Mouse (Mus musculus) adrenal gland, adult (tissue): ENCODE data around the gene Anxa6.

Source experiments
- DNase-seq, 2 experiments: peaks; one replicate each; pipeline ENCODE4 v3.0.0; 2022 to 2023; ENCODE audit warnings: low spot score in 1 of 2; ENCODE audit not compliant: inconsistent age in 2 of 2

Anxa6 gene

GRCm38 (mm10) chr11:54962810-54963209, 70.4 kb downstream of the Anxa6 start, which contains the start of gene Tnip1:
Gene Tnip1 (minus strand): TSS chr11:54962917.
- DNase-seq, result peak; percentile 76 to 86

- no peak for DNase-seq
These were observed 71.3 kb downstream of the Anxa6 start for GRCm38 (mm10) chr11:54961921-54962320.

GRCm38 (mm10) chr11:54961164-54961850, 71.9 kb downstream of the Anxa6 start:
- DNase-seq, result peak in 1 of 2 experiments; percentile 73

- DNase-seq, result no peak
These were observed 73.0 kb downstream of the Anxa6 start for GRCm38 (mm10) chr11:54960251-54960650.

GRCm38 (mm10) chr11:54958571-54959073, 74.6 kb downstream of the Anxa6 start:
- peak in 1 of 2 experiments; percentile 42 for DNase-seq

GRCm38 (mm10) chr11:54957708-54958107, 75.5 kb downstream of the Anxa6 start:
- peak in 1 of 2 experiments; percentile 55 for DNase-seq

GRCm38 (mm10) chr11:54956912-54957311, 76.3 kb downstream of the Anxa6 start:
- peak in 1 of 2 experiments; percentile 50 for DNase-seq

GRCm38 (mm10) chr11:54955735-54956480, 77.3 kb downstream of the Anxa6 start:
- DNase-seq, result peak; percentile 98 to 100

GRCm38 (mm10) chr11:54955400-54955734, 77.9 kb downstream of the Anxa6 start:
- peak in 1 of 2 experiments; percentile 35 for DNase-seq

GRCm38 (mm10) chr11:54954716-54955115, 78.5 kb downstream of the Anxa6 start:
- no peak for DNase-seq

- DNase-seq, result peak in 1 of 2 experiments; percentile 66
These were observed 79.2 kb downstream of the Anxa6 start for GRCm38 (mm10) chr11:54953993-54954446.

- DNase-seq, result peak; percentile 61 to 81
These were observed 80.6 kb downstream of the Anxa6 start for GRCm38 (mm10) chr11:54952651-54953050.

- DNase-seq, result peak; percentile 56 to 81
These were observed 82.6 kb downstream of the Anxa6 start for GRCm38 (mm10) chr11:54950684-54951083.

- DNase-seq, result peak in 1 of 2 experiments; percentile 75
These were observed 83.5 kb downstream of the Anxa6 start for GRCm38 (mm10) chr11:54949717-54950116.

- DNase-seq, result peak in 1 of 2 experiments; percentile 20
These were observed 88.5 kb downstream of the Anxa6 start for GRCm38 (mm10) chr11:54944702-54945101.

GRCm38 (mm10) chr11:54940056-54940455, 93.2 kb downstream of the Anxa6 start:
- peak; percentile 72 to 91 for DNase-seq

- peak in 1 of 2 experiments; percentile 83 for DNase-seq
These were observed 93.7 kb downstream of the Anxa6 start for GRCm38 (mm10) chr11:54939501-54939900.

- peak; percentile 59 to 85 for DNase-seq
These were observed 96.5 kb downstream of the Anxa6 start for GRCm38 (mm10) chr11:54936771-54937140.

GRCm38 (mm10) chr11:54936035-54936770, 97.0 kb downstream of the Anxa6 start:
- peak; percentile 82 to 92 for DNase-seq

GRCm38 (mm10) chr11:54934198-54934597, 99.0 kb downstream of the Anxa6 start:
- DNase-seq, result peak; percentile 69 to 85

GRCm38 (mm10) chr11:54932540-54932939, 100.7 kb downstream of the Anxa6 start:
- DNase-seq, result peak; percentile 59 to 62
